Mouse (Mus musculus): ENCODE results near the gene Atp2c1.

DNA sequence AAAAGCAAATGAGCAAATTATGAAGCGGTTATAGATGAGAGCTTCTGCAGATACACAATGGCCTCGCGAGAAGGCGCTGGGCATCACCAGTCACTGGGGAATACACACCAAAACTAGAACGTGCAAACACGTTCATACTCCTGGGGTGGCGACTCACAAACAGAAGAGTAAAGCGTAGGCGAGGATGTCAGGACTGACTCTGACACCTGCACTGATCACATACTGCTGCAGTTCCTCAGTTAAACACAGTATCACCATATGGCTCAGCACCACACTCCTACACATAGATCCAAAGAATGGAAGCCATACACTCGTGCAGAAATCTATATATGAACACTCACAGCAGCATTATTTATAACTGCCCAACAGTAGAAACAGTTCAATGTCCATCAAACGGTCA, 43.2 kb downstream of the Atp2c1 start:
- TF ChIP-seq ZC3H11A (IDR thresholded peaks at IDR 0.05; ENCODE audit: low read depth, low read length) (no peak), ELF1 (IDR thresholded peaks at IDR 0.05; ENCODE audit: low read depth, low read length) (no peak), TCF12 (IDR thresholded peaks at IDR 0.05; ENCODE audit: low read depth, low read length) (no peak), CTCF (conservative IDR thresholded peaks at IDR 0.05 in 1 of 2, IDR thresholded peaks at IDR 0.05 in 1 of 2; ENCODE audit: low read depth in 2 of 2, low read length in 2 of 2) (no peak), IRF4 (IDR thresholded peaks at IDR 0.05; ENCODE audit: low read depth, low read length) (no peak), USF2 (conservative IDR thresholded peaks at IDR 0.05; ENCODE audit: low read depth, low read length) (no peak), TBP (conservative IDR thresholded peaks at IDR 0.05; ENCODE audit: low read depth, low read length) (no peak)
